Comparison of ENCODE assay signal across 9 mouse cellular contexts in the genomic region with DNA sequence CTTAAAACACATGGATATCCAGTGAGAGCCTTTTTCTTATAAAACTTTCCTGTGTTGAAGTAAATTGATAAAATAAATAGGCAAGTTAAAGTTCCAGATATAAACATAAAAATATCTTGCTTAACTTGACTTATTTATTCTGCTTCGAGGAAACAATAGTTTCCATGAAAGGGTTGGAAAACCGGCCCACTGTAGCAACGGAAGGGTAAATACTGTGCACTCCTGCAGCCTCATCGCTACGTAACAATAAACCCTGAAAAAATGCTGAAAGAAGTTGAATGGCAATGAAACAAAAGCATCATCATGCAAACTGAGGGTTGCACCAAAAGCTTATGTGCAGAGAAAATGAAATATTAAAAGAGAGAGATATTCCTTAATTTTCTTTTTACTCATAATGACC.
A peak's percentile ranks its signal among the peaks of the same experiment; 100 is the strongest.
DNase-seq lines count a peak whose midpoint lies in the region; ATAC-seq and TF ChIP-seq lines count a peak whose summit lies in the region.
"Had no signal": no experiment of that assay in that cellular context is flagged by ENCODE, and none has a peak within 500 bp of the region (broad histone marks: within the 10 kb centered on the region; RNA-seq: fewer than 3 reads in every experiment).

No protein-coding gene starts in this region.

- H3K4me2 ChIP-seq in kidney, embryonic 16.5 days (replicated peaks; ENCODE audit: low read depth, low read length) = peak overlapping the region; percentile 46
- H3K4me2 ChIP-seq in intestine, embryonic 16.5 days (ENCODE audit: low read depth, low read length) = peak overlapping the region; percentile 48
- H3K4me2 ChIP-seq in myocyte (ENCODE audit: low read depth) = peak overlapping the region; percentile 77

- H3K36me3 ChIP-seq in kidney, embryonic 16.5 days (ENCODE audit: insufficient read depth, low read length) = peaks cover 6% of the 10 kb centered on the region; the same call in 1 of the 2 replicates
- peaks cover 19% of the 10 kb centered on the region for H3K36me3 ChIP-seq in forebrain, embryonic 10.5 days (replicated peaks)
- H3K36me3 ChIP-seq in intestine, embryonic 16.5 days (ENCODE audit: control insufficient read depth, insufficient read depth, low read length) = 0 out of 2 replicates have a peak, but pooled peaks cover 8% of the 10 kb centered on the region
- H3K36me3 ChIP-seq in myocyte (ENCODE audit: control insufficient read depth, insufficient read depth) = peaks cover 16% of the 10 kb centered on the region

- peaks cover 72% of the 10 kb centered on the region for H3K79me2 ChIP-seq in myocyte (ENCODE audit: control insufficient read depth, insufficient read depth)

- H3K27ac ChIP-seq in kidney, embryonic 16.5 days (ENCODE audit: low read length) = no peak overlapping the region
- H3K27ac ChIP-seq in forebrain, embryonic 10.5 days = no peak overlapping the region; the same call in 1 of the 2 replicates
- H3K27ac ChIP-seq in intestine, embryonic 16.5 days (ENCODE audit: low read length) = no peak overlapping the region

- WGBS in kidney, embryonic 16.5 days = 51% methylated on average over 5 of the region's 5 CpGs
- 62% methylated on average over 5 of the region's 5 CpGs for WGBS in forebrain, embryonic 10.5 days
- WGBS in intestine, embryonic 16.5 days = 38% methylated on average over 5 of the region's 5 CpGs

- H3K4me3 ChIP-seq in kidney, embryonic 16.5 days (ENCODE audit: low read length) = peak overlapping the region; percentile 37
- peak overlapping the region; percentile 83 for H3K4me3 ChIP-seq in forebrain, embryonic 10.5 days
- H3K4me3 ChIP-seq in intestine, embryonic 16.5 days (ENCODE audit: low read length) = peak overlapping the region; percentile 40
- H3K4me3 ChIP-seq in myocyte = peak overlapping the region; percentile 95

- no peaks in the 10 kb centered on the region for H3K9me3 ChIP-seq in kidney, embryonic 16.5 days (ENCODE audit: low read length)
- no peaks in the 10 kb centered on the region for H3K9me3 ChIP-seq in forebrain, embryonic 10.5 days
- no peaks in the 10 kb centered on the region for H3K9me3 ChIP-seq in intestine, embryonic 16.5 days (ENCODE audit: control insufficient read depth, low read length)

- peaks cover 16% of the 10 kb centered on the region for H3K4me1 ChIP-seq in kidney, embryonic 16.5 days (ENCODE audit: insufficient read depth, low read length)
- peaks cover 66% of the 10 kb centered on the region for H3K4me1 ChIP-seq in forebrain, embryonic 10.5 days
- H3K4me1 ChIP-seq in intestine, embryonic 16.5 days (ENCODE audit: control insufficient read depth, insufficient read depth, low read length) = peaks cover 16% of the 10 kb centered on the region

- no peak overlapping the region for H3K9ac ChIP-seq in kidney, embryonic 16.5 days (replicated peaks; ENCODE audit: low read length)
- no peak overlapping the region; the same call in 1 of the 2 replicates for H3K9ac ChIP-seq in intestine, embryonic 16.5 days (ENCODE audit: low read depth, low read length)

- DNase-seq in kidney, adult 9 months = no peak
- no peak for DNase-seq in forebrain, embryonic 10.5 days (ENCODE audit: extremely low spot score, low spot score)
- DNase-seq in urinary bladder, postnatal 36 days (ENCODE audit: low spot score in 2 of 2) = no peak
- no peak for DNase-seq in cerebellum, adult 9-10 months
- DNase-seq in adipocyte (ENCODE audit: low spot score) = no peak
- DNase-seq: retina, postnatal 1 day had no signal

- peaks cover 22% of the 10 kb centered on the region; the same call in 1 of the 2 replicates for H3K27me3 ChIP-seq in kidney, embryonic 16.5 days (ENCODE audit: insufficient read depth, low read length)
- H3K27me3 ChIP-seq in forebrain, embryonic 10.5 days (ENCODE audit: poor library complexity, severe bottlenecking) = peaks cover 25% of the 10 kb centered on the region
- no peaks in the 10 kb centered on the region for H3K27me3 ChIP-seq in intestine, embryonic 16.5 days (replicated peaks; ENCODE audit: control insufficient read depth, insufficient read depth, low read length)
- H3K27me3 ChIP-seq in myocyte (ENCODE audit: control insufficient read depth, insufficient read depth, insufficient read length) = no peaks in the 10 kb centered on the region

- no peak overlapping the region for H3ac ChIP-seq in myocyte (ENCODE audit: control insufficient read depth, insufficient read length)

- no peak for TF ChIP-seq POLR2A in myocyte (IDR thresholded peaks at IDR 0.05; ENCODE audit: insufficient read length, low read depth)

- ATAC-seq in kidney, embryonic 16.5 days (ENCODE audit: low FRiP score, low TSS enrichment) = no peak
- no peak for ATAC-seq in intestine, embryonic 16.5 days

TF ChIP-seq in myocyte, 11 proteins besides CTCF, POLR2A, EP300 and RAD21:
- TF ChIP-seq TCF3 (IDR thresholded peaks at IDR 0.05; ENCODE audit: insufficient read length, low read depth) (no peak), SRF (IDR thresholded peaks at IDR 0.05; ENCODE audit: control insufficient read depth, insufficient read length, low read depth) (no peak), MYOG (IDR thresholded peaks at IDR 0.05; ENCODE audit: control insufficient read depth in 1 of 3, insufficient read depth in 1 of 3, insufficient read length in 2 of 3, low read depth in 2 of 3) (no peak), MAX (IDR thresholded peaks at IDR 0.05; ENCODE audit: low read depth) (no peak), TCF12 (IDR thresholded peaks at IDR 0.05; ENCODE audit: insufficient read depth, poor library complexity, severe bottlenecking) (no peak), USF1 (IDR thresholded peaks at IDR 0.05; ENCODE audit: low read depth) (no peak)

Comparison
In these comparisons a context has a peak if more than half of its experiments do, and no peak if none do; other contexts are left out.
1. H3K4me3 ChIP-seq: peak in every context shown above with its lines; median percentile 95 in myocyte; 83 in forebrain, embryonic 10.5 days; 40 in intestine, embryonic 16.5 days; 37 in kidney, embryonic 16.5 days.